Mouse (Mus musculus) heart, postnatal 36 days (tissue): ENCODE data around the gene Riox2. TPM values are rescaled to one million over a fixed set of nuclear protein-coding genes. Genes with fewer than 3 reads are reported as not detected.

ENCODE experiments used
- DNase-seq, 2 experiments: peaks; one replicate each; pipeline ENCODE4 v3.0.0; 2021 to 2022
- intact Hi-C: fragments of 180-260 bp; cut with DNase I; formaldehyde crosslinking; loops from one replicate; pipeline ENCODE4 v1.15.1; 2025
- total RNA-seq, 2 experiments: library from RNA; stranded (reverse); gene quantifications; 2 replicates each; pipeline ENCODE4 v1.2.3; 2021

Riox2 gene
- total RNA-seq, 2 experiments from 2014 or later = 15.4 to 16.7 TPM

DNA sequence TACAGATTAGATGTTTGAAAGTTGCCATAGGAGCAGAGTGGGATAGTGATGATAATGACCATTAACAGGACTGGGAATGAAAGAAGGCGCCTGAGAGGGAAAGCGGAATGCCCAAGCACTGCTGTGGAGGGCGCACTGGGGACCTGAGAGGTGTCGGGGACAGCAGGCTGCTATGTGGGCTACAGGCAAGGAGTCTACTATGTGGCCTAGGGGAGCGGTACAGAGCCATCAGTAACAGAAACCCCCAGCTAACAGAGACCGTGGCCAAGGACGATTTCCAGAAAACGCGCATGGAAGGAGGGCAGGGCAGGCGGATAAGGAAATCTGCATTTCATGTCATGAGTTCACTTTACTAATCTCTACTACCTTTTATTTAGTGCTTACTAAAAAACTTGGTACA lies 45.4 kb downstream of the Riox2 start:
- DNase-seq = no peak
- intact Hi-C loops = no loop called here

DNA sequence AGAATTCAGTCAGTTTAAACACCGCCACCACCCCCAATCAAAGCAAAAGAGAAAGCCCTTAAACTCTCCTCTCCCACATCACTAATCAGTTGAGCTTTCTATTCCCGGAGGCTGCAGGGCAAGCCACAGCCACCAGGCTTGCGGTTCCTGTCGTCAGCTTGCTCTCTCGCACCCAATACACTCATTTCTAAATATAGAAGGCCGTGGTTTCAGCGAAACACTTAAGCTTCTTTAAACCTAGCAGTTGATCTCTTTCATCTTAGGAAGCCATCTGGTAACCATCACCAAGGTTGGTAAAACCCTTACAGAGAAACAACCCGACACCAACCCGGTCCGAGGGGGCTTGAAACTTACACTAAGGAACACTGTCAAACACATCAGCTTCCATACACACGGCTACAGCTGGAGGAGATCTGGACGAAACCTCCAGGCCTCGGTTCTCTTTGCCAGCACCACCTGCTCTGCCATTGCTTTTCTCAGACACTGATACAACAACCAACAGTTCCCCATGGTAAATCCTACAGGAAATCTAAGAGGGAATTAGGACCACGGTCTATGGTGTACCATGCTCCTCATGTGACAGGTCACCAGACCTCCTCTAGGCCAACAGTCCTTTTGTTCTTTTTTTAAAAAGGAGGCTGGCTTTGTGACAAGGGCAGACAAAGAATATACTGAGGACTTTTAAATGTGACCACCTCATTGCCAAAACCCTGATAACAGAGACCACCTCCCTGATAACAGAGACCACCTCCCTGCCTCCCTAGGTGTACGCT lies 46.1 kb downstream of the Riox2 start:
- intact Hi-C loops = no loop called here

DNA sequence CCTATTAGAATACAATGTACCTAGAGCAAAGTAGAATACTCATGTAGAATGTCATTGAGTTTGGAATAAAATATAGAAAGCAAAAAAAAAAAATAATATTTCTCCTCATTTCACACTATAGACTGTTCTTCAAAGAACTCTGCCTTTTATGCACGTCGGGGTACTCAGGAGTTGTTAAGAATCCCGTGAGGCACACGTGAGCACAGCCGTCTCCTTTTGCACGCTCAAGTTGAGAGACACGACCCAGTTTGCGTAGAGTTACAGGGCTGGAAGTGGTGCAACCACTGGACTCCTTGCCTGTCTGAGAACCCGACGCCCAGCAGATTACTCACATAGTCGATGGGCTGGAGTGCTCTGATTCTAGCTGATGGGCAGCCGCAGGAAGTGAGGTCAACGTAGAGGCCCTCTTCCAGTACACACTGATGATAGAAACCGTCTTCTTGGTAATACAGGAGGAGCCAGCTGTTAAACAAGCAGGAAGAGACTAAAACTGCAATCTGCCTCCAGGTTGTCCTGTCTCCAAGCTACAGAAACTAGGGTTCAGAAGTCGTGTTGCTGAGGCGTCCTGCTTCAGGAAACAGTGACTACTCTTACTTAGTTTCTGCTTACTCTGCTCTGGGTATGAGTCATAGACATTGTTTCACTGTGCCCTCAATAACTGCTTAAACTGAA lies 50.3 kb downstream of the Riox2 start:
- intact Hi-C loops = no loop called here
- no peak for DNase-seq

More for the DNA sequence above, 46.1 kb downstream of the Riox2 start:
- DNase-seq = peak; percentile 12 to 26

DNA sequence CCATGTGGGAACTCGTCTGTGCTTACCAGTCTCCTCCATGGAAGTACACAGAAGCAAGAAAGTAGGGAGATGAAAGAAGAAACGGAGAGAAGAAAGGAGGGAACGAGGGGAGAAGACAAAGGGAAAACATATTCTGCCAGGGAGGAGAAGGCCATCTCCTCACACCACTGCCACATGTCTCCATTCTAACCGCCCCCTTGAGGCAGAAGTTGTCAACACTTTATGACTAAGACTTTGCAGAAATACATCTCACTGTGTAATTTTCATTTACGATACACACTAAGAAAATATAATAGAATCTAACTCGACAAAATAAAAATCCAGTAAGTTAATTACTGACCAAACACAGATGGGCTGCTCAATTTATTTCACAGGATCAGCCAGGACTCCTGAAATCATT lies 55.4 kb downstream of the Riox2 start:
- intact Hi-C loops = no loop called here

DNA sequence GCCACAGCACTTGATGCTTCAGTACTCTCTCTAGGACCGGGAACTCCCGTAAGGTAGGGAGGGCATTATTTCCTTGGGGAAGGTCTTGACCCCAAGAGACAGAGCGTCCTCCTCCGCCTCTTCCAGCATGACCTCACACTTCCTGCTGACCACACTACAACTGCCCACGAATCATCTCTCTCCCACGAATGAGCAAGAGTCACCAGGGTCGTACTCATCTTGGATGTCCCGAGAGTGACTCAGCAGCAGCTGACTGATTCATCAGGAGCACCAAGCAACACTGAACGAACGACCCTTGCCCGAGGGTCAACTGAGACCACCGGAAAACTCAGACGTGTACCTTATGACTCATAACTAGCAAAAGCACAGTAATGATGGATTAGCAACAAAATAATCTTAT lies 58.0 kb downstream of the Riox2 start:
- intact Hi-C loops = no loop called here
- no peak for DNase-seq

More for the DNA sequence above, 55.4 kb downstream of the Riox2 start:
- DNase-seq = no peak

DNA sequence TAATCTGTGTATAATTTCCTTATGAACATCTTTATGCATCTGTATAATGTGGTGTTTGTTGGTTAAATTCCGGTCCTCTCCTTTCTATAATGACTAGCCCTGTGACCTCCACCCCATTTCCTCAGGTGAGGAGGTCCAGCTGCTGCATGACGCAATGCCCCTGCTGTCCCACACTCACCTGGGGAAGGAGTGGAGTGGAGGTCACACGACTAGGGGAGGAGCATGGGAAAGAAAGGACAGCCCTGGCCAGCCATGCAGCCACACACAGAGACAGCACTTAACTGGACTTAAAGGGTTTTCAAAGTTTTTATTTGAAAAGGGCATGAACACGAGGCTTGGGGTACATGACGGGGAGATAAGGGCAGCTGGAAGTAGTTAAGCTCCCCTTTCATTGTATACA lies 59.7 kb downstream of the Riox2 start:
- intact Hi-C loops = no loop called here
- no peak for DNase-seq

DNA sequence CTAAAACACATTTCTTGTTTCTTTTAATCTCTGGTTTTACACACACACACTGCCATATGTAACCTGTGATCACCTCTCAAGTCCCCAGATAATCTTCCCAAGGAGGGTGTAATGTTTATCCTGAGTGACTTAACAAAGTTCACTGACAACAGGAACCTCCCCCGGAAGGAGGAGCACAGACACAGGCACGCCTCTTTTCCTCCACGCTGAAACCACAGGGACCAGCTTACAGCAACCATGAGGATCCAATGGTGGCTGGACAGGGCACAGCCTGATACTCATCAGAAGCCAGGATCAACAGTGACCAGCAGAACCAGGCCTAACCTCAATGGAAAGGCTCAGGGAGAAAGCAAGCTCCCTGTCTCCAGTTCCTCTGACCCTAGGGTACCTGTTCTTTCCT lies 61.0 kb downstream of the Riox2 start:
- DNase-seq = no peak
- intact Hi-C loops = no loop called here

DNA sequence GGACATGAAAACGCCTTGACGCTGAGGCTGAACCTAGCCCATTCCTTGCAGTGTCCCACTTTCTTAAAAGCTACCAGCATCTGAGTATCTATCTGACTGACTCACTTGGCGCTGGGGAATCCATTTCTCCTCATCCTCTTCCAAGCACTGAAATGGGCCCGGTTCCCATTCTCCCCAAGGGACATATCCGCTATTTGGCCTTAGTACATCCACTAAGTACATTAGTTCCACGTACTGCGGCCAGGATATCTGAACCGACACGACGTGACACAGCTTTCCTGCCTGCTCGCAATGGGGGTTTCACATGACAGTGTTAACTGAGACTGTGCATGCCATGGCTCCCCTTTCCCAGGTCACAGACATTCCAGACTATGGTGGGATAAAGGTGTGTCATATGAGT lies 62.8 kb downstream of the Riox2 start:
- intact Hi-C loops = loop anchor here (2.0 kb wide), 1 partner anchor 82 kb away; no protein-coding TSS in a partner anchor
- DNase-seq = peak in 1 of 2 experiments; percentile 38

DNA sequence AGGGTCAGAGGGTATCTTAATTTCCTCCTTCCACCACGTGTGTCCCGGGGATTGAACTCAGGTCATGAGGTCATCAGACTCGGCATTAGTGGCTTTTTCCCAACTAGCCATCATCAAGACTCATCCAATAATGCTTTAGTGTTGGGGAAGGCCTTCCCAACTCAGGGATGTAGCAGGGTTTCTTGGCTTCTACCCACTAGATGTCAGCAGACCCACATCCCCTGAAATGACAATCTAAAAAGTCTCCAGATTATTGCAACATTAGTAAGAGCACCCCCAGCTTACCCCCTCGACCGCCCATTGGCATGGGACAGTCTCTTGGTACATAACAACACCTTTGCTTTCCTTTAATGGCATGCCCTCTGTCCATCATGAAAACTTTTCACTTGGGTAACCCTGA lies 64.1 kb downstream of the Riox2 start:
- DNase-seq = no peak
- intact Hi-C loops = loop anchor here (2.0 kb wide), 1 partner anchor 81 kb away; no protein-coding TSS in a partner anchor

DNA sequence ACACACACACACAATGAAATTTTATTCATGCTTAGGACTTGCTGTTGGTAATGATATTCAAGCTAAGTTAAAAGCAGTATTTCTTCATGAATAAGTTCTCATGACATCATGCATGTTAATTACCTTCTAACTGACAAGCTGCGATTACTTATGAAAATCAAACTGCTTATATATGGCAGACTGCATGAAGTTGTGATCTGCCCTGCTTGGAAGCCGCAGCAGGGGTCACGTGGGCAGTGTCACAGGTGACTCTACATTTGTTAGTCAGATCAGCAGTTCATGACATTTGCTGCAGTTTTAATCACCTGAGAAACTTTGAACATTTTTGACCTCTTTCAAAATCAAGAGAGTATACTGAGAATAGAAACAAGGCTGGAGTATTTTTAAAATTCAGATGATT lies 69.4 kb downstream of the Riox2 start:
- intact Hi-C loops = no loop called here
- no peak for DNase-seq

DNA sequence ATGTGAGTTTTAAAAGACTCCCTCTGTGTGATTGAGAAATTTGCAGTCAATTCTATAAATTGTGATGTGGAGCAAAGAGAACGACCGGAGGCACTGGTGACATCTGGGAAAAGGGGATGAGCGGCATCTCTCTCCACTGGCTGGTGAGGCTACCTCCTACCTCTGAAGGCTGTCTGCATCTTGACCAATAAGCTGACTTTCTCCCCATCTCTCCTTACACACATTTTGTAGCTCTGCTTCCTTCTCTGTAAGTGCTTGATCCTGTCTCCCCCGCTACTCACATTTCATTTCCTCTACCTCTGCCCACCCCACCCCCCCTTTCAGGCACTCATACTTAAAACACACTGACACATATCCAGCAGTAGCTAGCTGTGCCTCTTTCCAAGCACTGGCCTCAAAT lies 69.8 kb downstream of the Riox2 start:
- intact Hi-C loops = no loop called here
- no peak for DNase-seq

Other genes starting within 250 kb of the Riox2 start
- not detected for gene Olfr201, start 199.1 kb upstream of the Riox2 start, total RNA-seq
- not detected for gene Olfr202, start 185.0 kb upstream of the Riox2 start, total RNA-seq
- gene Olfr203, start 172.9 kb upstream of the Riox2 start, total RNA-seq = not detected
- not detected for gene Olfr204, start 153.5 kb upstream of the Riox2 start, total RNA-seq
- not detected for gene Olfr205, start 140.6 kb upstream of the Riox2 start, total RNA-seq
- gene Olfr206, start 122.5 kb upstream of the Riox2 start, total RNA-seq = not detected
- gene Olfr209, start 107.8 kb upstream of the Riox2 start, total RNA-seq = not detected
- not detected for gene Gabrr3, start 64.4 kb upstream of the Riox2 start, total RNA-seq
- gene Crybg3, start 129.2 kb downstream of the Riox2 start, total RNA-seq = 10 to 100 TPM; 65.4 to 90.1 TPM
- 1 to 10 TPM; 5.5 to 5.8 TPM for gene Arl6, start 167.6 kb downstream of the Riox2 start, total RNA-seq